8 mouse cellular contexts compared by ENCODE assay signal in the genomic region with DNA sequence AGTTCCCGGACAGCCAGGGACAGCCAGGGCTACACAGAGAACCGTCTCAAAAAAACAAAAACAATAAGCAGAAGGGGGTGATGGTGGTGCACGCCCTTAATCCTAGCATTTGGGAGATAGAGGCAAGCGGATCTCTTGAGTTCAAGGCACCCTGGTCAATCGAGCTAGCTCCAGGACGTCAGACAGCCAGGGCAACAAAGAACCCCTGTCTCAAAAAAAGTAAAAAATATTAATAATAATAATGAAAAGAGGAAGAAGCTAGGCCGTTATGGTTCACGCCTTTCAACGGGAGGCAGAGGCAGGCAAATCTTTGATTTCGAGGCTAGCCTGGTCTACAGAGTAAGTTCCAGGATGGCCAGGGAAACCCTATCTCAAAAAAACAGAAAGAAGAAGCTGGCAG. TPM values are rescaled to one million over a fixed set of nuclear protein-coding genes. Genes with fewer than 3 reads are reported as not detected.
DNase-seq lines count a peak whose midpoint lies in the region; ATAC-seq and TF ChIP-seq lines count a peak whose summit lies in the region.

No protein-coding gene starts in this region.

- H3K9ac ChIP-seq in forebrain, postnatal 0 days = no peak overlapping the region
- H3K9ac ChIP-seq in liver, embryonic 15.5 days = peak overlapping the region; percentile 96

- no peaks in the 10 kb centered on the region for H3K9me3 ChIP-seq in forebrain, postnatal 0 days (ENCODE audit: low read length)
- H3K9me3 ChIP-seq in liver, embryonic 15.5 days (replicated peaks) = no peaks in the 10 kb centered on the region

- TF ChIP-seq CTCF in gastrocnemius, adult 2 months (IDR thresholded peaks at IDR 0.05) = no peak
- no peak for TF ChIP-seq CTCF in forebrain, postnatal 0 days (IDR thresholded peaks at IDR 0.05; ENCODE audit: low read depth)

- intact Hi-C loops in gastrocnemius, adult 2 months (cut with DNase I) = loop anchor here (5.0 to 10.0 kb wide), 4 partner anchors 63 to 357 kb away; partner anchors contain the start of genes Gm43552 and N4bp2
- intact Hi-C loops in left cerebral cortex, postnatal 10 days (cut with DNase I) = loop anchor here (5.0 to 10.0 kb wide), 2 partner anchors 63 to 294 kb away; partner anchors contain the start of gene N4bp2

- H3K4me3 ChIP-seq in gastrocnemius, adult 2 months = peak overlapping the region; percentile 97
- H3K4me3 ChIP-seq in forebrain, postnatal 0 days (ENCODE audit: low read depth, low read length) = no peak overlapping the region
- H3K4me3 ChIP-seq in liver, embryonic 15.5 days (replicated peaks) = peak overlapping the region; percentile 96

- peak overlapping the region; percentile 89 for H3K27ac ChIP-seq in gastrocnemius, adult 2 months
- H3K27ac ChIP-seq in forebrain, postnatal 0 days (ENCODE audit: low read depth, low read length) = no peak overlapping the region
- peak overlapping the region; percentile 95 for H3K27ac ChIP-seq in liver, embryonic 15.5 days (replicated peaks)

- no peak for DNase-seq in gastrocnemius, adult 2 months
- DNase-seq in gastrocnemius, adult 18-20 months (ENCODE audit: low spot score) = no peak
- peak; percentile 63 for DNase-seq in A20 (ENCODE audit: low read depth, low spot score)
- DNase-seq in forebrain, postnatal 0 days = no peak
- no peak for DNase-seq in urinary bladder, postnatal 4 days (ENCODE audit: low spot score in 2 of 2)
- DNase-seq in left cerebral cortex, postnatal 10 days (ENCODE audit: extremely low spot score in 1 of 2, low spot score in 2 of 2) = no peak

- 63% methylated on average over 10 of the region's 10 CpGs for WGBS in forebrain, postnatal 0 days
- WGBS in liver, embryonic 15.5 days (ENCODE audit: insufficient replicate concordance) = 51% methylated on average over 10 of the region's 10 CpGs

- peak overlapping the region; percentile 67 for H3K4me2 ChIP-seq in forebrain, postnatal 0 days (ENCODE audit: low read depth)
- peak overlapping the region; percentile 87 for H3K4me2 ChIP-seq in liver, embryonic 15.5 days

- no peaks in the 10 kb centered on the region for H3K36me3 ChIP-seq in forebrain, postnatal 0 days (ENCODE audit: insufficient read depth)
- H3K36me3 ChIP-seq in liver, embryonic 15.5 days (replicated peaks) = peaks cover 17% of the 10 kb centered on the region

- ATAC-seq in forebrain, postnatal 0 days = no peak
- ATAC-seq in liver, embryonic 15.5 days (ENCODE audit: insufficient read depth) = no peak
- no peak for ATAC-seq in activated CD4-positive, CD25-positive, alpha-beta regulatory T cell, adult 4 months

- H3K4me1 ChIP-seq in forebrain, postnatal 0 days (ENCODE audit: insufficient read depth) = peaks cover 11% of the 10 kb centered on the region
- H3K4me1 ChIP-seq in liver, embryonic 15.5 days (replicated peaks) = peaks cover 45% of the 10 kb centered on the region

- H3K27me3 ChIP-seq in forebrain, postnatal 0 days (ENCODE audit: insufficient read depth, low read length) = no peaks in the 10 kb centered on the region
- H3K27me3 ChIP-seq in liver, embryonic 15.5 days = no peaks in the 10 kb centered on the region

RNA-seq across cellular contexts. Expression of gene Pds5a, which starts 1.1 kb away (rescaled TPM):
- 10 to 100 TPM; 46.7 to 49.0 TPM for total RNA-seq in gastrocnemius, adult 2 months (2021)
- total RNA-seq in gastrocnemius, adult 18-20 months (2021) = 10 to 100 TPM; 43.1 to 44.7 TPM
- total RNA-seq in forebrain, postnatal 0 days (2014; rRNA removed) = 84.2 and 87.5 TPM in 2 replicates
- 15.5 and 23.0 TPM in 2 replicates for polyA plus RNA-seq in forebrain, postnatal 0 days (2015; fragmentation: Nextera tagmentation; extraction: Ambion mirVana)
- 20.3 and 21.7 TPM in 2 replicates for polyA plus RNA-seq in liver, embryonic 15.5 days (2015; fragmentation: Nextera tagmentation; extraction: Ambion mirVana)
- 10 to 100 TPM; 67.3 to 69.9 TPM for total RNA-seq in left cerebral cortex, postnatal 10 days (2021)
- polyA plus RNA-seq in activated CD4-positive, CD25-positive, alpha-beta regulatory T cell, adult 4 months (2017; shearing (Covaris generic)) = 100 to 1,000 TPM in 1 of 2 experiments, 10 to 100 TPM in 1; 67.6 to 104 TPM
